Mouse (Mus musculus): ENCODE results near the gene Hoxd3.

Gene Hoxd3

GRCm38 (mm10) chr2:74706393-74706960 is 5.2 kb upstream of the Hoxd3 start:
- DNase-seq (ENCODE audit: low spot score), result no peak

GRCm38 (mm10) chr2:74707599-74707998 is 4.1 kb upstream of the Hoxd3 start:
- DNase-seq (ENCODE audit: low spot score), result no peak

GRCm38 (mm10) chr2:74708676-74709075 is 3.1 kb upstream of the Hoxd3 start:
- no peak for DNase-seq (ENCODE audit: low spot score)

DNA sequence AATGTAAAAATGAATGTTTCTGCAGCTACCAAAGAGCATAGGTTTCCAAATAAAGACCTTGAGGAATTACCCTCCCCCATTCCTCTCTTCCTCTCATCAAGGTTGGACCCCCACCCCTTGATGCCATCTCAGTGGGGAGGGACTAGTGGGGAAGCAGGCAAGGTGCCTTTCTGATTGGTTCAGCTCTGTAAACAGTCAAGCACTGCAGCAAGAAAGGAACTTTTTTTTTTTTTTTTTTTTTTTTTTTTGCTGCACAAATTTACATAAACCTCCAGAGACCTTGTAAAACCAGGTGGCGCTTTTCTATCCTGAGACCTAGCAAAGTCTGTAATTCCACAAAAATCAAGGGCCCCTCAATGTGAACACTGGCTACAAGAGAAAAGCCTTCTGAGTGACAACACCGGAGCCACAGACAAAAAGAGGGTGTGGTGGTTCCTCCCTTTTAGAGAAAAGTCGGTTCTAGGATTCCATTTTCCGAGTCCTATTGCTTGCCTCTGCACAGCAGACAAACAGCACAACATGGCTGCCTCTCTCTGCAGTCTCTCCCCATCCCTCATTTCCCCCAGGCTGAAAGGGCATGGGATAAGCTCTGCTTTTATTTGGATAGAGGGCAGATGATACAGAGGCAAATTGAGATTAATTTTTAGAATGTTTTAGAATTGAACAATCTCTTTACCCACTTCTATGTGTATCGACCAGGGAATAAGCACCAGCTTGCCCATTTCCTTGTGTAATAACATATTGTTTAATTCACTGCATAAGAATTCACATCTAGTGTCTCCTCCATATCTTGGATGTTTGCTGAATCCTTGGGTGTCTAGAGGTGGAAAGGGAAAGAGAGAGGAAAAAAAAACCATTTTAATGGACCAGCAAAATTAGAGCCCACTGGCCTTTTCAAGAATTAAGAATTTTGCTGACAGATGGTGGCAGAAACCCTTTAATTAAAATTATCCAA is 2.0 kb upstream of the Hoxd3 start:
- no peak for DNase-seq (ENCODE audit: low spot score)

DNA sequence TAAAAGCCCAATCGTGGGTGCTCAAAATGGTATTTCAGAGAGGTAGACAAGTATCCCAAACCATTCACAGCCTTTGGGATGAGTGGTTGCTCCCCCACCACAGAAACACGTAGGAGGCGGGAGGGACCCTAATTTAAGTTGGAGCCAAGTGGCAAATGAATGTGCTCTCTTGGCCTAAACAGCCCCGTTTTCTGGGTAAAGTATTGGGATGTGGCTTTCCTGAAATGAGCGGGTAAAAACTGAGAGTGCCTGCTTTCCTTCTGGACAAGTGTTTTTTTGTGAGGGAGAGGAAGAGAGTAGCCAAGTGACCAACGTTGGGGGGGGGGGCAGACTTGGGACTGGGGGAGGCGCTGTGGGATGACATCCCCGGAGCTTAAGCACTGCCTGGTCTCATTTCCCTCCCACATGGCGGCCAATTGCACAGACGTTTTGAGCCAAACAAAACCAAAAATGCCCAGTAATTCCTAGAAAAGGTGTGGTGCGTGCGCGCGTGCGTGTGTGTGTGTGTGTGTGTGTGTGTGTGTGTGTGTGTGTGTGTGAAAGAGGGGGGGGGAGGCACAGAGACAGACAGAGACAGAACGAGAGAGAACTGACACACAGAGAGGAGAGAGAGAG is 691 bp upstream of the Hoxd3 start:
- no peak for DNase-seq (ENCODE audit: low spot score)

DNA sequence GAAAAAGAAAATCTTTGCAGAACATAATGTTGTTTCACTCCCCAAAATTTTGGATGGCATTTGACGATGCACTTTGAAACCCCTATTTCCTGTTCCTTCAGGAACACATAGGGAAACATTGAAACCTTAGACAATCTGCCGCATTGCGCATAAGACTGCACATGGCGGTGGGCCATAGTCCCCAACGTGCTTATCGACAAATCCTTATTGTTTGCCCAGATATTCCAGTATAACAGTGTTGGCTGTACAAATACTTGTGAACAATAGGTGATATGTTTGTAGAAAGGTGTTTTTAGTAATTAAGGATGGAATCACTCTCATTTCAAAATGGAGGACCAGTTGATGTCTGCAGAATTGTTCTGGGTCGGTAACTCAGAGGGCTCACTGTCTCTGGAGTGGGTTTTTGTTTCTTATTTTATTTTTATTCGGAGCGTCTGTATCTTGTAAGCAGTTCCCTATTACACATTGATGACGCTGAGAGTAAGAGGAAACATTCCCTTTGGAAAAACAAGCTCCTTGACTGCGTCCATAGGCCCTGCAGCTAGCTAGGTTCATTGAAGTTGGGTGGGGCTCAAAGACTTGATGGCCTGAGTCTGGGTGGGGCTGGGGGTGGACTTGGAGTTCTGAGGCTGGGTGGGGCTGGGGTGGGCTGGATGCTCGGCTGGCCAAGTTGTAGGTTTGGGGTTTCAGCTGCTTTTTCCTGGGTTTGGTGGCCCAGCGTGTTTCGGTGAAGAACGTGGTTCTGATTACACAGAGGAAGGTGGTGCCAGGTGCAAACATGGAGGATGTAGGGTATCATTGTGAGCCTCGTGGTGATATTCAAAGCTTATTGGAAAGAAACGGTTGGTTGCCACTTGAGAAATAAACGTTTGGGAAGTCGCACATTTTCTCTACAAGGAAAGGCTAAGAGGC is 1.8 kb downstream of the Hoxd3 start:
- no peak for DNase-seq (ENCODE audit: low spot score)

DNA sequence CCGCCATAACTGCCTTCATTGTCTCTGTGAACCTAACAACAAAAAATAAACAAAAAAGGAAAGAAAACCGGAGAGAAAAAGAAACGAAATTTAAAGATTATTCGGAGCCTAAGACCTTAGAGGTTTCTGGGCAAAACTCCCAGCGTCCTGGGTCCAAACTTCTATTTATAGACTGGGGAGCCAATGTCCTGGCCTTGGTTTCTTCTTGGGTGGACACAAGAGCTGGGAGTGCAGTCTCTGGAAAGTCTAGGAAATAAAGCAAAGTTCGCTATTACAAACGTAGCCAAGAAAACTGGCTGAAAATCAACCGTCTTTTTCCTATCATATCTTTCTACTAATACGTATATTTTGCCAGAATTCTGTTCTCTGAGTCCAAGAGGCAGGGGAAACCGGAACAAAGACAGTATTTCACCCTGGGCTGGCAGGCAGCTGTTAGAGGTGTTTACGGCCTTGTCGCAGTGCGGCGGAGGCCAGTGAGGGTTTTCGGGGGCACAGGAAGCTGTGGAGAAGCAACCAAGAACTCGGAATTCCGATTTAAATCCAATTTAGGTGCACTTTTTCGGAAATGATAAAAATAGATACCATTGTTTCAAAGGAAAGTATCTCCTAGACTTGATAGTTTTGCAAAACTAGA is 2.5 kb downstream of the Hoxd3 start:
- no peak for DNase-seq (ENCODE audit: low spot score)

DNA sequence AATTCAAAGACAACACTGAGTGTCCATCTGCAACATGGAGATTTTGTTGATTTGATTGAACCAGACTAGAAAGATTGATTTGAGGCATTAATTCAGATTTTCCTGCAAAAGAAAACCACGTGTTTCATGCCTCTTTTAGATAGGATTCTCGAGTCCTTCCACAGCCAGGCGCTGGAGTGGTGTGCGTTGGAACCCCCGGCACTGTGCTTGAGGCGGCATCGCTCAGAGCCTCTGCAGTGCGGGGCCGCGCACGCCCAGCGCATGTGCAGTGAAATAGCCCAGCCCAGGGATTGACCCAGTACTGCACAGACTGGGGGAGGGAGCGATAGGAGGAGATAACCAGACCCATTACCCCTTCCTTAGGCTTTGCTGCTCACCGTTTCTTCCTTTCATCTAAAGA is 3.2 kb downstream of the Hoxd3 start:
- DNase-seq (ENCODE audit: low spot score), result no peak

DNA sequence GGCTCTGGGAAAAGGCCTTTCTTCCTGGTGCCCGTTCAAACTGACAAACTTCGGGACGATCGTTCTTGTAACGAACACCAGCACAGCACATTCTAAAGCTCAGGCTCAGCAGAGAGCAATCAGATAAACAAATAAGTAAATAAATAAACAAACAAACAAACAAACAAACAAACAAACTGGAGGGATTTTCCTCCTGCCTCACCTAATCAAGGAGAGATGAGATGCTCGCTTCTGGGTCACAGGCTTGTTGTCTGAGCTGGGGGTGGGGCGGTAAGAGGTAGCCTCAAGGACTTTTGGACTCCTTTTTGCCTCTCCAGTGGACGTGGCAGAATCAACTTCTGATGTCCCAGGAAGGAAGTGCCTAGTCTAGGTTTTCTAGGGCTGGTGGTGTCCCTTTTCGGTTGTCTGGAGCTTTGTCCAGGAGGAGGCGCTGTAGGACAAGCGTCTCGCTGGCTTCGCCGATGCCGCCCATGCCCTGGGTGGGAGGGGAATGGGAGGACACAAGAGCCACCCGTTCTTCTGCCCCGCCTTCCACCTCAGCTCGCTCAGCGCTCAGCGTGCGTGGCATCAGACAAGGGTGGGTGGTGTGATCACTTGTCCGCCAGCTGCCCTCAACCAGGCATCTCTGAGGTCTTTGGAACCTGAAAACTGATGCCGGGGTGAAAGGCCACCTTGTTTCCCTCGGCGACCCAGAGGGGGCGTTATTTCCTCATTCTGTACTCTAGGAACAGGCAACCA is 3.9 kb downstream of the Hoxd3 start:
- peak; percentile 84 for DNase-seq (ENCODE audit: low spot score)

GRCm38 (mm10) chr2:74720384-74720783 is 8.7 kb downstream of the Hoxd3 start:
- DNase-seq (ENCODE audit: low spot score), result no peak

DNA sequence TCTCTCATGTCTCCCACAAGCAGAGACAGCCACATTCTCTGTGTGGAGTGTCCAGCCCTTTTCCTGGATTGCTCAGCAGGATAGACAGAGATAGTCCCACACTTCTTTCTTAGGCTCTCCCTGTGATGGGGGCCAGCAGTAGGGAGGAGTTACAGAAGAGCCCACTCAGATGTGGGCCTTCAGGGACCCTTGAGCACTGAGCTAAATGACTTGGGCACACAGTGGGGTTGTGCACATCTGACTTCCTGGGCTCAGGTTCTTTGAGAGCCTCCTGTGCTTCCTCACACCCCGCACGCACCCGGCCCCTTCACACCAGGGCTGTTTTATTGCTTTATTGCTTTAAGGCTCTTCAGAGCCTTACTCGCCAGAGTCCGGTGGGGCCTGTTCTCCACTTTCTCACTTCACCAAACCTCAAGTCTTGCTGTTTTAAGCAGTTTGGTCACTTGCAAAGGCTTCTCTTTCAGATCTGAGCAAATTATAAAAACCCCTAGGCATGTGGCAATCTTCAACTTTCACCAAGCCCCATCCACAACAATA is 9.3 kb downstream of the Hoxd3 start:
- DNase-seq (ENCODE audit: low spot score), result no peak

- DNase-seq (ENCODE audit: low spot score), result no peak
Observed at GRCm38 (mm10) chr2:74721882-74722281, 10.2 kb downstream of the Hoxd3 start.

DNA sequence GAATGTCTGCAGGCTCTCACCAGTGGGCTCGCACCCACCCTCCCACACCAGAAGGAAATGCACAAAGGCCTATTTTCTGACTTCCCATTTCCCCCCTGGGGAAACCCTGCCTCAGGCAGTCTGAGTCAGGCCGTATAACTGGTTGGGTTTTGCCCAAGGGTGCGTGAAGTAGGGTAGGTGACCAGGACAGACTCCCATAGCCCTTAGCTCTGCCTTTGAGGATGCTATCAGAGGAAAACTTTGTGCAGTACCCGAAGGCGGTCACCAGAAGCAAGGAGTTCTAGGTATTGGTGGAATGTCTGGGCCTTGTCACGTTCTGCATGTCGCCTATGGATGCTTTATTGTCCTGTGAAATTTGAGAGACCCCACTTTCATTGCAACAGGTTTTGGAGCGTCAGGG is 11.2 kb downstream of the Hoxd3 start:
- no peak for DNase-seq (ENCODE audit: low spot score)

DNA sequence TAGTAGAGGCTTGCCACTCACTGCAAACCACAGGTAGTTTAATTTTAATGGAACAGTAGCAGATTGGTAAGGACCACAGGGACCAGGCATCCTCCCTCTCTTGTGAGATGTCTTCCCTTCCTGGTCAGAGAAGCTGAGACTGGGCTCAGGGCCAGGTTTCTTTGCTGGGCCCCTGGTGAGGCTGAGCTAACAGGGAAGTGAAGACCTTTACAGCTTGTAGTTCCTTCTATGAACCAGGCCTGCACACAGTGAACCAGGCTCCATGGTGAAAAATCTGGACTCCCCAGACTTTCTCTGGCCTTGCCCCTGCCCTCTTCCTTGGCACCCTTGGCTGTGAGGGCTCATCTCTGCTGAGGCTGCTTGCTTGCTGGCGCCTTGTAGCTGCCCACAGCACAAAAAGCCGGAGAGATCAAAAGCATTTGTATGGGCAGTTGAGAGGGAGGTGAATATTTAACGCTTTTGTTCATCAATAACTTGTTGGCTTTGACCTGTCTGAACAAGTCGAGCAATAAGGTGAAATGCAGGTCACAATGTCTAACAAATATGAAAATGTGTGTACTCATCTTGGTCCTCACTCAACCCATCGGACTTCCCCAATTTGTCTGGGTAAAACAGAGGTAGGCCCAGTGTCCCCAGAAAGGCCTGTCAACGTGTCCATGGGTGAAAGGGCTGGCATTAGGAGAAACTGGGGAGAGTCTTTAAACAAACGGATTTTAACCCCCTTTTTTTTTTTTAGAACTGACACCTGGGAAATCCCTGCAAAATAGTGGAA is 12.7 kb downstream of the Hoxd3 start:
- DNase-seq (ENCODE audit: low spot score), result no peak

- no peak for DNase-seq (ENCODE audit: low spot score)
Observed at GRCm38 (mm10) chr2:74725171-74725570, 13.4 kb downstream of the Hoxd3 start.

DNA sequence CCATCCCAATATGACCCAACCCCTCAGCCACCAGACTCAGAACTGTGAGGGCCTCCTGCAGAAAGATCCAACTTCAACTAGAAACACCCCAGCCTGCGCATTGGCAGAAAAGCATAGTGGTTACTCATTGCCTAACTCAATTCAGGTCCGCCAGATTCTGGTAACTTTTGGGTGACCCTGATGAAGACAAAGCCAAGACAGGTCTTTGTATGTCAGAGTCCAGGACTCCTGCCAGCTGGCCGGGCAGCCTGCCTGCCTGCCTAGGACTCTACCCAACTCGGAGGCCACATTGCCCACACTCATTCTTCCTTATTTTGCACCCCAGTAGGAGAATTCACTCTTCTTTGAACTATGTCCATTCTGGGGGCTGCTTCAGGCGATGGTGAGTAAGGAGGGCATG is 14.8 kb downstream of the Hoxd3 start, which contains the start of gene Gm28230:
TSS of gene Gm28230 (plus strand) at position 178 of the 400 bp plus-strand sequence.
- no peak for DNase-seq (ENCODE audit: low spot score)

DNA sequence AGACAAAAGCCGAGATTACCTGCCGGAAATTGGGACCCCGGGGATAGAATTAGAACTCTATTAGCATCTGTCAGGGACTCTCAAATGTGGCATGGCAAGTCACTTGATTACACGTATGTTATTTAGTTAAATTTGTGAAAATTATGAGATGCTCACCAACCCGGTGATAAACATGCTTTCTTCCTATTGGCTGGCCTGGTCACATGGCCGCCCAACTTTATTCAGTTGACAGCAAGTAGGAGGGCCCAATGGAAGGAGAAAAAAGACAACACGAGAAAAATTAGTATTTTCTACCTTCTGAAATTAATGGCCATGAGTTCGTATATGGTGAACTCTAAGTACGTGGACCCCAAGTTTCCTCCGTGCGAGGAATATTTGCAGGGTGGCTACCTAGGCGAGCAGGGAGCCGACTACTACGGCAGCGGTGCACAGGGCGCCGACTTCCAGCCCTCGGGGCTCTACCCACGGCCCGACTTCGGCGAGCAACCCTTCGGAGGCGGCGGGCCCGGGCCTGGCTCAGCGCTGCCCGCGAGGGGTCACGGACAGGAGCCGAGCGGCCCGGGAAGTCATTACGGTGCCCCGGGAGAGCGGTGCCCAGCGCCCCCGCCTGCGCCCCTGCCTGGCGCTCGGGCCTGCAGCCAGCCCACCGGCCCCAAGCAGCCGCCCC is 15.4 kb downstream of the Hoxd3 start:
- no peak for DNase-seq (ENCODE audit: low spot score)

DNA sequence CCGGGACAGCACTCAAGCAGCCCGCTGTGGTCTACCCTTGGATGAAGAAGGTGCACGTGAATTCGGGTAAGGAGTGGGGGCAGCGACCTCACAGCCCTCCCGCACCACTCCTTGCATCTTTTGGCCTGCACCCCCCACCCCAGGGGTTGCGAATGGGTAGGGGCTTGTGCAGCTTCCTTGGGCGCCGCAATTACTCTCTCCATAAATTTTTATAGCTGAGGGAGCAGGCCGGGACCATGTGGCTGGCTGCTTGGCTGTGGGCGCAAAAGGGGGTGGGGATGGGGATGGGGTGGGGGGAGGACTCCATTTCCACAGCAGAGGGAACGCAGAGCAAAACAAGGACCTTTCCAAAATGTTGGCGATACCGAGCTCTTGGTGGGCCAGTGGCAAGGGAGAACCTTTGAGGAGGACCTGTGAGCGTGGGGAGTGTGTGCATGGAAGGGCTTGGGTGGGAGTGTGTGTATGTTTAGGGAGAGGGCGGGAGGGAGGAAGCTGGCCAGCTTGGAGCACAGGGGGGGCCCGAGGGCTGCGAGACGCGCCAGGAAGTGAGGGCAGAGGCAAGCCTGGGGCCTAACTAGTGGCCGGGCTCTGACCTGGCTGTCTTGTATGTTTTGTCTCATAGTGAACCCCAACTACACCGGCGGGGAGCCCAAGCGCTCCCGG is 16.0 kb downstream of the Hoxd3 start:
- no peak for DNase-seq (ENCODE audit: low spot score)

DNA sequence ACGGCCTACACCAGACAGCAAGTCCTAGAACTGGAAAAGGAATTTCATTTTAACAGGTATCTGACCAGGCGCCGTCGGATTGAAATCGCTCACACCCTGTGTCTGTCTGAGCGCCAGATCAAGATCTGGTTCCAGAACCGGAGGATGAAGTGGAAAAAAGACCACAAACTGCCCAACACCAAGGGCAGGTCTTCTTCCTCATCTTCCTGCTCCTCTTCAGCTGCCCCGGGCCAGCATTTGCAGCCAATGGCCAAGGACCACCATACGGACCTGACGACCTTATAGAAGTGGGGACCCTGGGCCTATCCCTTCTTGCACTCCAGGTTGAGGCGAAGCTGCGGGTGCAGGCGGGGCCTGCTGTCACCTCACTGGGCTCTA is 16.6 kb downstream of the Hoxd3 start:
- no peak for DNase-seq (ENCODE audit: low spot score)
